Mouse (Mus musculus): ENCODE data around the gene Dennd4b. TPM values are rescaled to one million over a fixed set of nuclear protein-coding genes. Genes with fewer than 3 reads are reported as not detected.
"Not testable (repeated sequence)": the region's sequence is repeated elsewhere in the genome, so short reads cannot be mapped to it uniquely, and the experiment has no call there.

Gene Dennd4b
- polyA plus RNA-seq, 1 experiment from 2014 or later: 6.1 TPM

- H3K36me3 ChIP-seq: peaks cover 34% of the 10 kb centered on the region
- peak overlapping the region; percentile 85; the same call in 1 of the 2 replicates for H3K4me2 ChIP-seq
These were observed 11.8 kb upstream of the Dennd4b start for GRCm38 (mm10) chr3:90253174-90253573.

GRCm38 (mm10) chr3:90253653-90254418 is 11.1 kb upstream of the Dennd4b start, which contains the start of gene Crtc2:
Gene Crtc2, plus strand, starts transcription at chr3:90254163.
- Histone ChIP-seq H3K4me3 (peak within 1 kb of the TSS; percentile 87), H3K36me3 (peaks cover 41% of the 10 kb centered on the region), H3K27me3 (replicated peaks) (no peaks in the 10 kb centered on the region), H3K4me2 (peak within 1 kb of the TSS; percentile 85), H3K9ac (peak within 1 kb of the TSS; percentile 86), H3K27ac (ENCODE audit: poor library complexity, severe bottlenecking) (peak within 1 kb of the TSS; percentile 91), H3K4me1 (replicated peaks) (peaks cover 23% of the 10 kb centered on the region), H3K9me3 (replicated peaks) (no peaks in the 10 kb centered on the region)
- 2% methylated on average over 40 of the region's 40 CpGs for WGBS
- peak; percentile 97 for ATAC-seq (ENCODE audit: insufficient number of reproducible peaks, low FRiP score)

More at GRCm38 (mm10) chr3:90253174-90253573, 11.8 kb upstream of the Dennd4b start:
- ATAC-seq (ENCODE audit: insufficient number of reproducible peaks, low FRiP score); H3K9me3 ChIP-seq (replicated peaks); H3K27ac ChIP-seq (ENCODE audit: poor library complexity, severe bottlenecking); H3K27me3 ChIP-seq (replicated peaks); H3K4me3 ChIP-seq: not testable (repeated sequence)
- 62% methylated on average over 1 of the region's 1 CpGs for WGBS
- peaks cover 25% of the 10 kb centered on the region for H3K4me1 ChIP-seq (replicated peaks)
- H3K9ac ChIP-seq: 0 out of 2 replicates have a peak overlapping the region, but pooled peaks have one; percentile 60

DNA sequence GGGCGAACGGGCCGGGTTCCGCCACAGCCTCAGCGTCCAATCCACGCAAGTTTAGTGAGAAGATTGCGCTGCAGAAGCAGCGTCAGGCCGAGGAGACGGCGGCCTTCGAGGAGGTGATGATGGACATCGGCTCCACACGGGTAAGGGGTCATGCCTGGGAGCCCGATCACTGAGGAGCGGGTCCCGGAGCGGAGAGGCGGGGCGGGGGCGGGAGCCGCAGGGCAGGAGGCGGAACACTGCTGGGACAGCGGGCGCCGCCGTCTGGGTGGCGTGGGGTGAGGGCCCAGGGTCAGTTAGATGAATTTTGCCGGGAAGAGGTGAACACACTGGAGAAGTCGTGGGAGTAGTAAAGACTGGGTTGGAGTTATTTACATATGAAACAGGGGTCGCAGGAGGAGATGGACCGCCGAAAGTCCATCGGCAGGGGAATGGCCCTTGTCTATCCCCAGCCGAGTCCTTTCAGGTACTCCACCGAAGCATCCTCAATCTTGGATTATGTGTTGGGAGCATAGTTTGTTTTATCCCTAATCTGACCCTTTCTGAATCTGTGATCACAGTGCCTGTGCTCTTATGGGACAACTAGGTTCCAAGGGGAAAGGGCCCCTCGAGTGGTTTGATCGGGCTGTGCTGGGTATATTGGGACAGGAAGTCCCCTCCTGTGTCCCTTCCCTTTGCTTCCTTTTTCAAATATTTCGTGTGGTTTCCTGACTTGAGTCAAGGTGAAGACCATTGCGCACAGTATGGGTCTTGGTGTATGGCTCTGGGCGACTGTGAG is 10.4 kb upstream of the Dennd4b start:
- H3K27ac ChIP-seq (ENCODE audit: poor library complexity, severe bottlenecking): peak overlapping the region; percentile 91
- H3K4me1 ChIP-seq (replicated peaks): peaks cover 16% of the 10 kb centered on the region
- H3K4me2 ChIP-seq: peak overlapping the region; percentile 85
- H3K4me3 ChIP-seq: peak overlapping the region; percentile 87
- H3K36me3 ChIP-seq: peaks cover 48% of the 10 kb centered on the region
- no peaks in the 10 kb centered on the region for H3K9me3 ChIP-seq (replicated peaks)
- no peaks in the 10 kb centered on the region for H3K27me3 ChIP-seq (replicated peaks)
- WGBS: 1% methylated on average over 41 of the region's 41 CpGs
- peak overlapping the region; percentile 86 for H3K9ac ChIP-seq
- peak; percentile 82 for ATAC-seq (ENCODE audit: insufficient number of reproducible peaks, low FRiP score)

- Histone ChIP-seq H3K9ac (peak overlapping the region; percentile 86), H3K36me3 (peaks cover 51% of the 10 kb centered on the region), H3K27me3 (replicated peaks) (no peaks in the 10 kb centered on the region), H3K27ac (ENCODE audit: poor library complexity, severe bottlenecking) (no peak overlapping the region), H3K4me3 (peak overlapping the region; percentile 87), H3K9me3 (replicated peaks) (no peaks in the 10 kb centered on the region), H3K4me2 (peak overlapping the region; percentile 85), H3K4me1 (replicated peaks) (peaks cover 15% of the 10 kb centered on the region)
- no peak for ATAC-seq (ENCODE audit: insufficient number of reproducible peaks, low FRiP score)
- 30% methylated on average over 2 of the region's 2 CpGs for WGBS
These were observed 9.8 kb upstream of the Dennd4b start for GRCm38 (mm10) chr3:90255194-90255565.

DNA sequence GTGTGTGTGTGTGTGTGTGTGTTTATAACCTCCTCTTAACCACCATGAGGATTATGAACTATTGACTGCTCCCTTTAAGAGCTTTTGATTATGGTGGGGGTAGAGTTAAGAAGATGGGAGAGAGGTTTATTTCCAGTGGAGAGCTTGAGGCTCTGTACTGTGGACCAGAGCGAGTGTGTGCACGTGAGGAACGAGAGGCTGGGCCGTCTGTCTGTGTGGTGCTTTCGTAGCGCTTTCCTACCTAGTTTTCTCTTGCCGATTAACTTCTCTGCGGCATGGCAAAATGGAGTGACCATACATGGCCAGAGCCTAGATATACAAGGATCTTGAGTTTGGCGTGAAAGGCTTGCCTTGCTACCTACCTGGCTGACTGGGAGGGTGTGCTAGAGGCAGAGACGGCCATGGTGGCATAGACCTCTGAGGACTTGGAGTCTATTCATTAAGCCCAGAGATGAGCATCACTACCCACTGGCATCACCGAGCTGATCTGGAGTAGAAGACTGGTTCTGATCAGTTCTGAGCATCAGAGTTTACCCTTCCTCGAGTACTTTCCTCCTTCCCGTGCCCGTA is 9.1 kb upstream of the Dennd4b start:
- Histone ChIP-seq H3K9ac (no peak overlapping the region), H3K36me3 (peaks cover 52% of the 10 kb centered on the region), H3K4me2 (no peak overlapping the region), H3K27me3 (replicated peaks) (no peaks in the 10 kb centered on the region), H3K4me3 (no peak overlapping the region), H3K9me3 (replicated peaks) (no peaks in the 10 kb centered on the region), H3K27ac (ENCODE audit: poor library complexity, severe bottlenecking) (no peak overlapping the region), H3K4me1 (replicated peaks) (peaks cover 10% of the 10 kb centered on the region)
- WGBS: 89% methylated on average over 14 of the region's 14 CpGs
- ATAC-seq (ENCODE audit: insufficient number of reproducible peaks, low FRiP score): no peak

DNA sequence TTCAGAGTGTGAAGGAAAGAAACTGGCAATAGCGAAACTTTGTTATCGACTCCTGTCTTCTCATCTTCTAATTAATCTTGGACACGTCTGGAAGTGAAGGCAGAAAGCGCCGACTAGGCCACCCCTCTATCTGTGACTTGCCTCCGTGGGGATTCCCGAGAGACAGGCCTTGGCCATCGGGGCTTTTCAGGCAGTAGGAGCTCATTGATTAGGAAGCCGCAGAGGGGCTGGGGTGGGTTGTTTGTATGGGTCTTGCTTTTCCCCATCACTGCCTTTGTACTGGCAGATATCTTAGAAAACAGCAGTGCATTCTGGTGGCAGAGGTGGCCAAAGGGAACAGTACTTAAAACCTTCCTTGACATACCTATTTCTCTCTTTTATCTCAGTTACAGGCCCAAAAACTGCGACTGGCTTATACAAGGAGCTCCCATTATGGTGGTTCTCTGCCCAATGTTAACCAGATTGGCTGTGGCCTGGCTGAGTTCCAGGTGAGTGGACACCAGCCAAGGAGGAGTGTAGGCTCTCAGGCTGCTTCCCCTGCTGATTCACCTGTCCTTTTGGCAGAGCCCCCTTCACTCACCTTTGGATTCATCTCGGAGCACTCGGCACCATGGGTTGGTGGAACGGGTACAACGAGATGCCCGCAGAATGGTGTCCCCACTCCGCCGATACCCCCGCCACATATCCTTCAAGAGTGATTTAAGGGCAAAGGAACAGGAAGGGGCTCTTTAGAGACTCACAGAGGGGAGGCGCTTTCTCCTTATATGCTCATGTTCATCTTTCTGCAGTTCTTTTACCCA is 8.1 kb upstream of the Dennd4b start:
- Histone ChIP-seq H3K9me3 (replicated peaks) (no peaks in the 10 kb centered on the region), H3K36me3 (peaks cover 53% of the 10 kb centered on the region), H3K4me2 (no peak overlapping the region), H3K27ac (ENCODE audit: poor library complexity, severe bottlenecking) (no peak overlapping the region), H3K4me3 (no peak overlapping the region), H3K9ac (no peak overlapping the region), H3K4me1 (replicated peaks) (peaks cover 7% of the 10 kb centered on the region), H3K27me3 (replicated peaks) (no peaks in the 10 kb centered on the region)
- no peak for ATAC-seq (ENCODE audit: insufficient number of reproducible peaks, low FRiP score)
- WGBS: 87% methylated on average over 19 of the region's 19 CpGs

- H3K36me3 ChIP-seq: peaks cover 69% of the 10 kb centered on the region
- WGBS: 86% methylated on average over 4 of the region's 4 CpGs
- no peaks in the 10 kb centered on the region for H3K9me3 ChIP-seq (replicated peaks)
- no peak overlapping the region for H3K27ac ChIP-seq (ENCODE audit: poor library complexity, severe bottlenecking)
- no peaks in the 10 kb centered on the region for H3K27me3 ChIP-seq (replicated peaks)
- H3K4me2 ChIP-seq: no peak overlapping the region
- H3K4me3 ChIP-seq: no peak overlapping the region
- peaks cover 7% of the 10 kb centered on the region for H3K4me1 ChIP-seq (replicated peaks)
- no peak for ATAC-seq (ENCODE audit: insufficient number of reproducible peaks, low FRiP score)
- H3K9ac ChIP-seq: no peak overlapping the region
These were observed 6.5 kb upstream of the Dennd4b start for GRCm38 (mm10) chr3:90258521-90258920.

DNA sequence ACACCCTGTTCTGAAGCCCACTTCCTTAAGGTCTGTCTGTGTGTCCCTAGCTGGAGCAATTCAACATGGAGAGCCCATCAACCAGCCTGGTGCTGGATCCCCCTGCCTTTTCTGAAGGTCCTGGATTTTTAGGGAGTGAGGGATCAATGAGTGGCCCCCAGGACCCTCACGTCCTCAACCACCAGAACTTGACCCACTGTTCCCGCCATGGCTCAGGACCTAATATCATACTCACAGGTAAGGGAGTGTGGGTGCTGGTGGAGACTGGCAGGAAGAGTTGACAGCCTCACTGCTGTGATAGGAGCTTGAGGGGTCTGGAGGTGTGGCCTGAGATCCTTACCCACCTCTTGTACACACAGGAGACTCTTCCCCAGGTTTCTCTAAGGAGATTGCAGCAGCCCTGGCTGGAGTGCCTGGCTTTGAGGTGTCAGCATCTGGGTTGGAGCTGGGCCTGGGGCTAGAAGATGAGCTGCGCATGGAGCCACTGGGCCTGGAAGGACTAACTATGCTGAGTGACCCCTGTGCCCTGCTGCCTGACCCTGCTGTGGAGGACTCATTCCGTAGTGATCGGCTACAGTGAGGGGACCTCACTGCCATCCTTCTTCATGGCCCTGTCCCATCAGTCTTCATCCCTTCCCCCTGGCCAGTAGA is 1.7 kb upstream of the Dennd4b start:
- Histone ChIP-seq H3K27me3 (replicated peaks) (no peaks in the 10 kb centered on the region), H3K9me3 (replicated peaks) (no peaks in the 10 kb centered on the region), H3K4me2 (no peak overlapping the region), H3K36me3 (peaks cover 56% of the 10 kb centered on the region), H3K9ac (no peak overlapping the region), H3K4me3 (no peak overlapping the region), H3K4me1 (replicated peaks) (peaks cover 20% of the 10 kb centered on the region), H3K27ac (ENCODE audit: poor library complexity, severe bottlenecking) (no peak overlapping the region)
- ATAC-seq (ENCODE audit: insufficient number of reproducible peaks, low FRiP score): no peak
- WGBS: 88% methylated on average over 5 of the region's 5 CpGs

DNA sequence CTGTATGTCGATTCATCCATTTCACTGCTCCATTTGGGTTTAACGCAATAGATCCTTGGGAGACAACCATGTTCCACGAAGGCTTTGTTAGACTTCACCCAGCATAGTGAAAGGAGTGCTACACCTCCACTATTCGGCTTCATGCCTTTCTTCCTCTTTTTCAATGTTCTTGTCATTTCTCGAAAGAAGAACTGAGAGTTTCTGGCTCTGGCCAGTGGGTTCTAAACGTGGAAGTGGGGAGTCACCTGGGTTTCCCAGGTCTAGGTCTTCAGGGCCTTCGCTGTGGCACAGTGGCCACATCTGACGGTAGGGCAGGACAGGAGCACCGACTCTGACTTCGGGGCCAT is 325 bp upstream of the Dennd4b start:
- Histone ChIP-seq H3K9me3 (replicated peaks) (no peaks in the 10 kb centered on the region), H3K9ac (peak overlapping the region; percentile 95; the same call in 1 of the 2 replicates), H3K4me2 (peak overlapping the region; percentile 78), H3K4me3 (peak overlapping the region; percentile 90), H3K27me3 (replicated peaks) (no peaks in the 10 kb centered on the region), H3K27ac (ENCODE audit: poor library complexity, severe bottlenecking) (peak overlapping the region; percentile 98; the same call in 1 of the 2 replicates), H3K4me1 (replicated peaks) (peaks cover 20% of the 10 kb centered on the region), H3K36me3 (peaks cover 50% of the 10 kb centered on the region)
- 32% methylated on average over 10 of the region's 10 CpGs for WGBS
- no peak for ATAC-seq (ENCODE audit: insufficient number of reproducible peaks, low FRiP score)

Measured in heart, embryonic 12.5 days (tissue).